Mouse (Mus musculus): ENCODE measurements at regions not wholly inside any gene's neighbourhood (a gene's known extent, or its start where the extent isn't known, plus 50 kb on each side); places are given as distances from the start of the nearest gene placed in this dataset.

- Histone ChIP-seq H3K4me3 (ENCODE audit: control insufficient read depth, low read depth, low read length) (no peak overlapping the region), H3K27me3 (ENCODE audit: control insufficient read depth, insufficient read depth, low read length) (no peaks in the 10 kb centered on the region), H3K27ac (ENCODE audit: control insufficient read depth, insufficient read depth, low read depth, low read length) (no peak overlapping the region), H3K36me3 (ENCODE audit: control insufficient read depth, insufficient read depth, low read length) (no peaks in the 10 kb centered on the region), H3K4me1 (ENCODE audit: control insufficient read depth, insufficient read depth, low read length) (no peaks in the 10 kb centered on the region; the same call in 1 of the 2 replicates)
- TF ChIP-seq POLR2A (IDR thresholded peaks at IDR 0.05; ENCODE audit: control insufficient read depth, low read depth, low read length) (no peak), CTCF (IDR thresholded peaks at IDR 0.05; ENCODE audit: control insufficient read depth, insufficient read depth, insufficient replicate concordance, low read depth, low read length) (no peak)
Measured at GRCm38 (mm10) chr14:24661797-24662196, 174.9 kb downstream of the Rps24 start.

GRCm38 (mm10) chr14:24665210-24665609, 178.3 kb downstream of the Rps24 start:
- Histone ChIP-seq H3K27ac (ENCODE audit: control insufficient read depth, insufficient read depth, low read depth, low read length) (no peak overlapping the region), H3K36me3 (ENCODE audit: control insufficient read depth, insufficient read depth, low read length) (no peaks in the 10 kb centered on the region), H3K4me1 (ENCODE audit: control insufficient read depth, insufficient read depth, low read length) (no peaks in the 10 kb centered on the region; the same call in 1 of the 2 replicates), H3K27me3 (ENCODE audit: control insufficient read depth, insufficient read depth, low read length) (no peaks in the 10 kb centered on the region), H3K4me3 (ENCODE audit: control insufficient read depth, low read depth, low read length) (no peak overlapping the region)
- TF ChIP-seq POLR2A (IDR thresholded peaks at IDR 0.05; ENCODE audit: control insufficient read depth, low read depth, low read length) (no peak), CTCF (IDR thresholded peaks at IDR 0.05; ENCODE audit: control insufficient read depth, insufficient read depth, insufficient replicate concordance, low read depth, low read length) (no peak)
